Mouse (Mus musculus) embryo, embryonic 10.5 days (tissue): ENCODE results near the gene Taf1a.
"Not testable (repeated sequence)": the region's sequence is repeated elsewhere in the genome, so short reads cannot be mapped to it uniquely, and the experiment has no call there.

ENCODE experiments used
- DNase-seq: peaks from one replicate; pipeline ENCODE4 v3.0.0-alpha.2; 2015; ENCODE audit warnings: low spot score

Taf1a gene

GRCm38 (mm10) chr1:183388426-183389406 lies at the start of gene Taf1a:
TSS of gene Taf1a (plus strand) at chr1:183388981.
- peak; percentile 96 for DNase-seq

- not testable (repeated sequence) for DNase-seq
Observed at GRCm38 (mm10) chr1:183342902-183343301, 45.9 kb upstream of the Taf1a start.

GRCm38 (mm10) chr1:183344886-183345816 lies 43.6 kb upstream of the Taf1a start:
- peak; percentile 86 for DNase-seq

- DNase-seq: peak; percentile 8
Observed at GRCm38 (mm10) chr1:183345817-183346195, 43.0 kb upstream of the Taf1a start.

- peak; percentile 80 for DNase-seq
Observed at GRCm38 (mm10) chr1:183349840-183350239, 38.9 kb upstream of the Taf1a start.

DNA sequence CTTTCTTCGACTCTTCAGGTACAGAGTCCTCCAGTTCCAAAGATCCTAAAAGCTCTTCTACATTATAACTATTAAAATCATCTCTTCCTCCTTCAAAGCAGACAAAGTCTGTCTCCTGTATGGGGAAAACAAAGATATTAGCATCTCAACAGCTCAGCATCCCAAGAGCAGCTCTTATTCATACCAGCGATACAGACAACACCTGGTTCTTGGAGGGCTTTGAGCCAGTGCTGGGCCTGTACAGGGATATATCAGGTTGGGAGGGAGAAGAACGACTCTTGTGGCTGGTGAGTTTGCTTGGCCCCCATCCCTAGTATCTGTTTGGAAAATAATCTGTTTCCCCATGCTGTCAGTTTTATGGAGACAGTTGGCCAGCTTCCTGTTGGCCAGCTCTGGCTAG lies 29.9 kb upstream of the Taf1a start:
- DNase-seq: no peak

DNA sequence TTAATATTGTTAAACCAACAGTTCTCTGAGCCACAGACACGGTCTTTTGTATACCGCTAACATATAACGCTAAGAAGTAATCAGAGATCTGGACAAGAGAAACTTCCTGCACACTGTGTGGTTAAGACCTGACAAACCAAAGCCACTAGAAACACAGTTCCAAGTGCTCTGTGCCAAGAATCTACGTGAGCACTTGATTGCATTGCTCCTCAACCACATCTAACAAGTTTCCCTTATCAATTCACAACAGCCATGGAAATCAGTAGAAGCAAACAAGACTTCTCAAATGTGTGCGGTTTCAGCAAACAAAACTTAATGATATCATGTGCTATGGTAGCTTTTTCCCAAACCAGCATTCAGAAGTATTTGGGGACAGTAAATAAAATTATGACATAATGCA lies 26.5 kb upstream of the Taf1a start:
- no peak for DNase-seq

- no peak for DNase-seq
Observed at GRCm38 (mm10) chr1:183362729-183363576, 25.8 kb upstream of the Taf1a start.

DNA sequence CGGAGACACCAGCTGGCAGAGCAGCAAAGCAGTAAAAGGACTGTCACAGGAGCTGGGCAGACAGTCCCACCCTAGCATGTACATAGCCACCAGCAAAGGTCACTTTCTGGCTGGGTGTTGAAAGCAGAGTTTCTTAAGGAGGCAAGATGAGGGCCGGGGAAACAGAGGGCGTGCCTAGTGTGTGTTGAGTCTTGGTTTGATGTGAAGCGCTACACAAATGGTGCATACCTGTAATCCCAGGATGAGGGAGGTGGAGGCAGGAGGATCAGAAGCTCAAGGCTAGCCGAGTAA lies 25.3 kb upstream of the Taf1a start:
- no peak for DNase-seq

- no peak for DNase-seq
Observed at GRCm38 (mm10) chr1:183366361-183366760, 22.4 kb upstream of the Taf1a start.

DNA sequence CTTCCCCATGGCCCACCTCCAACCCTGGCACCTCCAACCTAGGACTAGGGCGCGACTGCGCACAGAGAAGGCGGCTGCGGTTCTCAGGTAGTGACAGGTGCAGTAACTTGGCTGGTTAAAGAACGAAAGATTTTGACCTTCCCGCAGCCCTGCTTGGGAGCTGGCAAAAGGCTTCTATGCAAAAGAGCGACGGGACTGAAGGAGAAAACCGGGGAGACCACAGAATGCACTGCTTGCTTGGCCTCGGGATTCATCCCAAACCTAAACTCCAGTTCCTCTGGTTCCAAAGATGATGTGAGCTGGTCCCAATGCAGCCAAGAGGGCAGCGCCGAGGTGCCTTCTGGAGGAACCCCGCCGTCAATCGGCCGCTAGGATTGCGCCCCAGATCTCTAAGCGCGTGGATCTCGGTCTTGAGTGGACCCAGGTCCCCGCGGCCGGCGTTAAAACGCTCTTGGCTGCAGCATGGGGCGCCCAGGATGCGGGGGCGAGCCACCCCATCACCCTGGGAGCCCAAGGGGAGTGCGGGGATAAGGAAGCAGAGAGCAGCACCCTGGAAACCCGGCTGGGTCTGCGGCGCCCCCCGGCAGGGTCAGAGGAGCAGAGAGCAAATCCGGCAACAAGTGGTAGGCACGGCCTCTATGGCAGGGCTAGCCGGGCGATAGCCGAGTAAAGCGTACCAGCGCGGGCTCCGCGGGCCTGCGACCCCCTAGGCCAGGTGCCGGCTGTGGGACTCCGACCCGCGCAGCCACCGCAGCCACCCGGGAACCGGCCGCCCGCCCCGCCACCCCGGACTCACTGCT lies 20.0 kb upstream of the Taf1a start:
- peak; percentile 33 for DNase-seq

DNA sequence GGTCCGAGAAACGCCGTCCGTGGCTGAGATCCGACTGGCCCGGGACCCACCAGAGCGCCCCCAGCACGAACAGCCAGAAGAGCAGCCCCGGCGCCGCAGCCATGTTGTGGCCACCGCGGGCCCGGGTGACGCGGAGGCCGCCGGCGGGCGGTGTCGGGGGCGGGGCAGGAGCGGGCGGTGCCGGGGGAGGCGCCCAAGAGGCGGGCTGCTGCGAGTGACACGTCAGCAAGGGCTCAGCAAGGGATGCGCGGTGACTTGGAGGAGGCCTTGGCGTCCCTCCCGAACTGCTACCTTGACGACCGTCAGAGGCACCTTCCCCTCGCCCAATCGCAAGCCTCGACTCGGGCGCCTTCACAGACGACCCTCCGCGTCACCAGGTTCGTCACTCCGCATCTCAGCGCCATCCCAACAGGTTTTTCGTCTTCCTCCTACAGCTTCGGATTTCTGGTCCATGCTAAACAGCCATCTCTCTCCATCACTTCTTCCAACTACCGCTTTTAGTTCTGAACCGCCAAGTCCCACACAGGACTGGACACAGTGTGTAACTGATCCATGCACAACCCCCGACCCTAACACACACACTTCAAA lies 19.3 kb upstream of the Taf1a start, which contains the start of gene Mia3:
Gene Mia3 (minus strand): TSS at position 127 of the 588 bp plus-strand sequence.
- peak; percentile 94 for DNase-seq

DNA sequence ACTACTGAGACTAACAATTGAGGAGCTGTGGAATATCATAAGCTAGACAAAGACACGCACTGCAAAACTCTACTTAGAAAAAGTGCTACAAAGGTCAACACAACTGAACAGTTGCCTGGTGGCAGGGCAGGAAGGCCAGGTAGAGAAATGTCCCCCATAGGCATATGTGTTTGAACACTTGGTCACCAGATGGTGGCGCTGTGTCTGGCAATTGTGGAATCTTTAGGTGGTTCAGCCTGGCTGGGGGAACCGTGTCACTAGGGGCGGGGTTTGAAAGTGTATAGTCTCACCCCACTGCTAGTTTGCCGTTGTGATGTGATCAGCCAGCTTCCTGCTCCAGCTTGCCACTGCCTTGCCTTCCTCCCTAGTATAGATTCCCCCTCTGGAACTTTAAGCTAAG lies 14.1 kb upstream of the Taf1a start:
- DNase-seq: no peak

DNA sequence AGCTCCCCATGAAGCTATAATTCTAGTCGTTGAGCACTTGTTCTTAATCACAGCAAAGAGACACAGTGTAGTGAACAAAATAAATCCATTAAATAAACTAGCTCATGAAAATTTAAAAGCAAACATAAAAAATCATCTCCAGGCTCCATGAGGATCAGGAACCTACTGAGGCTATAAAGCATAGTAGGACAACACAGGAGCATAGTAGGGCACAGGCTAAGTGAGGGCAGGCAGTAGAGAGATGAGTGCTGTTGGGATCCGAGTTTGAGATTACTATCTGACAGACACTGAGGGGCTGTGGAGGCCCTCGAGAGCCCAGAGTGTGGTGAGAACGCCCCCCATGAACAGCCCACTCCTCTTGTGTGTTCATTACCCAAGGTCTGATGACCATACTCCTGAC lies 11.7 kb upstream of the Taf1a start:
- DNase-seq: no peak

- no peak for DNase-seq
Observed at GRCm38 (mm10) chr1:183378321-183378941, 10.3 kb upstream of the Taf1a start.

DNA sequence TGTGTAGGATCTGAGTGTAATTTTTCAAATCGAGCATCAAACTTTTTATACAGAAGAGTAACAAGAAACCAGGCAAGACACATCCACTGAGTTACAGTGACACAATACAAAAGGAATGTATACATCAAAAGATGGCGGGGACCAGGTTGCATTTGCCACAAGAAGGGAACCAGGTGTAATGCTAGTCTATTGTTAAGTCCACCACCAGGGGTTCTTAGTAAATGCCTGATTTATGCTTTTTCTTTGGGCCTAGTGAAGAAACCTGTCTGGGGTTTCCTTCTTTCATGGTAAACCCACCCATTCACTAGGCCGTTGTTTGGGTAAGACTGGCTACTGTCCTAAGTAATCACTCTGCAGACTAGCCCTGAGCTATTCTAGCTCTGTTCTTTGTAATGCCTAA lies 9.4 kb upstream of the Taf1a start:
- DNase-seq: not testable (repeated sequence)

- DNase-seq: no peak
Observed at GRCm38 (mm10) chr1:183381816-183382215, 7.0 kb upstream of the Taf1a start.

GRCm38 (mm10) chr1:183382621-183383020 lies 6.2 kb upstream of the Taf1a start:
- DNase-seq: no peak

- DNase-seq: not testable (repeated sequence)
Observed at GRCm38 (mm10) chr1:183387421-183387820, 1.4 kb upstream of the Taf1a start.

DNA sequence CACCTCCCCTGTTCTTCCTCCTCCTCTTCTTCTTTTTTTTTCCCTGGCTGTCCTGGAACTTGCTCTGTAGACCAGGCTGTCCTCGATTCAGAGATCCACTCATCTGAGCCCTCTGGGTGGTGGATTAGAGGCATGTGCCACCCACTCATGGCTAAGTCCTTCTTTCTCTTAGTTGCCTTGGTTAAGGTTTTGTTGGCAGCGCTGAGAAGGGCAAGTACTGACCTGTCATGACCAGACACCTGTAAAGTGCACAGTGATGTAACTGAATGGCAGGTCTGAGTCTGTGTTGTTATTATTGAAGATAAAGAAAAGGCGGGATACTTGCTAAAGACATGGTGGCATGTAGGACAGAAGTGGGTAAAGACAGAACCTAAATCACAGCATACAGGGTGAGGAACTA lies 14.6 kb downstream of the Taf1a start:
- DNase-seq: no peak
